Mouse (Mus musculus): ENCODE results near the gene Ddit4l. TPM values are rescaled to one million over a fixed set of nuclear protein-coding genes. Genes with fewer than 3 reads are reported as not detected.
"Not testable (repeated sequence)": the region's sequence is repeated elsewhere in the genome, so short reads cannot be mapped to it uniquely, and the experiment has no call there.

Gene Ddit4l
- polyA plus RNA-seq, 1 experiment from 2014 or later, result 23.1 TPM

DNA sequence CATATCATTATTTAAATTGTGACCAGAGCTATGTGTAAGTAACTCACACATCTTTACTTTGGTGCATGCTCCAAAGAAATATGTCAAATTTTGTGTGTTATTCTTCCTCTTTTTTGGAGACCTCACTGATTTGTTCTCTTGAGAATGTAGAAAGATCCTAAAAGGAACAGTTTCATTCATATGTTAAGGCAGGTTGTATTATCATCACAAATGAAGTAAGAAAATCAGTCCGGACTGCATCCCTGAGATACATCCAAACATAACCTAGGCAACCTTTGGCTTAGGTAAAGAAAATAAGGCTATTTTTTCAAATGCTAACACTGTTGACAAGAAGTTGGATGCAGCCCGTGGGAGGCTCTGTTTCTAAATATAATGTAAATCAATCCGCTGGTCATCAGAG lies 21.2 kb downstream of the Ddit4l start:
- no peak overlapping the region for H3K4me3 ChIP-seq (replicated peaks; ENCODE audit: low read depth, low read length)
- no peak for ATAC-seq (replicated peaks; ENCODE audit: low FRiP score, low read depth)

DNA sequence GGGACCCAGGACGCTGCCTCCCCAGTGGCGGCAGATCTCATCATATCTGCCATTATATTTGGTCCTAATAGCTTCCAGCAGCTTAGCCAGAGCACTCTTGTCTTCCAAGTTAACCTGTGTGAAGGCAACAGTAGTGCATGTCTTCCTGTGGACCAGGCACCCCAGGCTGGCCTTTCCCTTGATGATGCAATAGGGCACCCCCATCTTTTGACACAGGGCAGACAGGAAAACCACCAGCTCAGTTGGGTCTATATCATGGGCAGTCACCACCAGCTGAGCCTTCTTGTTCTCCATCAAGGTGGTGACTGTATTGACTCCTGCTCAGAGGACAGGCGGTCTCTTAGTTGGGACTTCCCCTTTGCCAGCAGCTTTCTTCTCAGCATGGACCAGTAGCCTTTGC lies 22.7 kb downstream of the Ddit4l start:
- no peak overlapping the region for H3K4me2 ChIP-seq (ENCODE audit: low read length)
- no peak for ATAC-seq (replicated peaks; ENCODE audit: low FRiP score, low read depth)
- H3K4me3 ChIP-seq (replicated peaks; ENCODE audit: low read depth, low read length), result no peak overlapping the region
- no peak for DNase-seq (ENCODE audit: low spot score)
- H3K9ac ChIP-seq (ENCODE audit: low read depth, low read length), result no peak overlapping the region
- no peaks in the 10 kb centered on the region for H3K9me3 ChIP-seq (replicated peaks; ENCODE audit: low read length)
- WGBS, result 95% methylated on average over 3 of the region's 3 CpGs
- no peaks in the 10 kb centered on the region for H3K27me3 ChIP-seq (ENCODE audit: insufficient read depth, low read length)
- H3K4me1 ChIP-seq (replicated peaks; ENCODE audit: insufficient read depth, low read length), result no peaks in the 10 kb centered on the region
- no peak overlapping the region for H3K27ac ChIP-seq
- no peak for TF ChIP-seq CTCF (IDR thresholded peaks at IDR 0.05; ENCODE audit: low read depth)
- no peaks in the 10 kb centered on the region for H3K36me3 ChIP-seq (ENCODE audit: insufficient read depth, low read length)

More for the DNA sequence above, 21.2 kb downstream of the Ddit4l start:
- Histone ChIP-seq H3K4me1 (replicated peaks; ENCODE audit: insufficient read depth, low read length) (no peaks in the 10 kb centered on the region), H3K4me2 (ENCODE audit: low read length) (no peak overlapping the region), H3K9me3 (replicated peaks; ENCODE audit: low read length) (no peaks in the 10 kb centered on the region), H3K9ac (ENCODE audit: low read depth, low read length) (no peak overlapping the region), H3K36me3 (ENCODE audit: insufficient read depth, low read length) (no peaks in the 10 kb centered on the region), H3K27ac (no peak overlapping the region), H3K27me3 (ENCODE audit: insufficient read depth, low read length) (no peaks in the 10 kb centered on the region)
- WGBS, result 53% methylated on average over 3 of the region's 3 CpGs
- DNase-seq (ENCODE audit: low spot score), result no peak
- TF ChIP-seq CTCF (IDR thresholded peaks at IDR 0.05; ENCODE audit: low read depth), result no peak

DNA sequence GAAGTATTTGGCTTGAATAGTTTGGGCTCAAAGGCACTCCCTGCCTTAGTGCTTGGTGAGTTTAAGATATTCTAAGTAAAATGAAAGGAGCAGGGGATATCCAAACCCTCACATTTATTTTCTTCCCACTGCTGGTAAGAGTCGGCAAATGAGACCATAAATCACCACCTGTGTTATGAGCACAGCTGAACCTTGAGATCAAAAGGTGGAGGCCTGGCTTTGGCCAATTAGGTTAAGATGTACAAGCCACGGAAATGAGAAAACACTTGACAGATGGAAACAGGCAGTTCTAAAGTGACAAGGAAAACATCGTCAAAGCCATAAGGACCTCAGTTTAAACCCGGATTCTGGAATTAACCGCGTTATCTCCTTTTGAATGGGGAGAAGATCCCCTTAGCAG lies 23.5 kb downstream of the Ddit4l start:
- TF ChIP-seq CTCF (IDR thresholded peaks at IDR 0.05; ENCODE audit: low read depth), result no peak
- Histone ChIP-seq H3K9me3 (replicated peaks; ENCODE audit: low read length) (no peaks in the 10 kb centered on the region), H3K4me2 (ENCODE audit: low read length) (no peak overlapping the region), H3K9ac (ENCODE audit: low read depth, low read length) (no peak overlapping the region), H3K4me1 (replicated peaks; ENCODE audit: insufficient read depth, low read length) (no peaks in the 10 kb centered on the region), H3K36me3 (ENCODE audit: insufficient read depth, low read length) (no peaks in the 10 kb centered on the region), H3K4me3 (replicated peaks; ENCODE audit: low read depth, low read length) (no peak overlapping the region), H3K27me3 (ENCODE audit: insufficient read depth, low read length) (no peaks in the 10 kb centered on the region), H3K27ac (no peak overlapping the region)
- ATAC-seq (replicated peaks; ENCODE audit: low FRiP score, low read depth) (no peak), DNase-seq (ENCODE audit: low spot score) (peak; percentile 10)
- 15% methylated on average over 6 of the region's 6 CpGs for WGBS

DNA sequence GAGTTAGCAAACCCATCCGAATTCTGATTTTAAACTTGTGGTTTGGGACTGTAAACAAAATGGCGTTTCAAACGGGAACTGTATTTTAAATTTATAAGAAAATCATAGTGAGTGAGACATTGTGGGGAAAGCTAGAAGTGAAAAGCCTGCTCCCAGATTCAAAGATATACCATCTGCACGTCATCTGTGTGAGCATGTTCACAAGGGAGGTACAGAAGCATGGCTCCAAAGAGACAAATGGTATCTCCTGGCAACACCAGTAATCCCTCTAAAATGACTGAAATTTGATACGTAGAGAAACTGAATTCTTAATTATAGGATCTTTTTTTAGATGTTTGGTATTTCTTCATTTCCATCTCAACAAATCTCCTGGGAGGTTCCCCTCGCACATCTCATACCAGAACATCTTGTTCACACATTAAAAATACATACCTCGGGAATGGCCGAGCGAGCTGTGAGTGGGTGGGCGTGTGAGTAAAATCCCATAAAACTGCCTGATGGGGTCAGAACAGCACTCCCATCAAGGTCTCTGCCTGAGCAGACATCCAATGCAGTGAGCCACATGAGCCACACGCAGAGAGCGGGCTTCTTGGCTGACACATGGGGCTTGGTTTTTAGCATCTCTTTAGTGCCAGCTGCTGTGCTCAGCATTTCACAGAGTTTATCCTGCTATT lies 26.2 kb downstream of the Ddit4l start:
- ATAC-seq (replicated peaks; ENCODE audit: low FRiP score, low read depth) (no peak), DNase-seq (ENCODE audit: low spot score) (peak; percentile 41)
- WGBS, result 48% methylated on average over 12 of the region's 12 CpGs
- no peaks in the 10 kb centered on the region for H3K27me3 ChIP-seq (ENCODE audit: insufficient read depth, low read length)
- H3K36me3 ChIP-seq (ENCODE audit: insufficient read depth, low read length), result no peaks in the 10 kb centered on the region
- no peak for TF ChIP-seq CTCF (IDR thresholded peaks at IDR 0.05; ENCODE audit: low read depth)
- no peaks in the 10 kb centered on the region for H3K9me3 ChIP-seq (replicated peaks; ENCODE audit: low read length)
- H3K4me2 ChIP-seq (ENCODE audit: low read length), result no peak overlapping the region
- no peak overlapping the region for H3K27ac ChIP-seq
- H3K4me1 ChIP-seq (replicated peaks; ENCODE audit: insufficient read depth, low read length), result no peaks in the 10 kb centered on the region
- H3K4me3 ChIP-seq (replicated peaks; ENCODE audit: low read depth, low read length), result no peak overlapping the region
- H3K9ac ChIP-seq (ENCODE audit: low read depth, low read length), result no peak overlapping the region

- no peak overlapping the region for H3K9ac ChIP-seq (ENCODE audit: low read depth, low read length)
- H3K4me2 ChIP-seq (ENCODE audit: low read length), result no peak overlapping the region
- no peak for TF ChIP-seq CTCF (IDR thresholded peaks at IDR 0.05; ENCODE audit: low read depth)
- H3K4me1 ChIP-seq (replicated peaks; ENCODE audit: insufficient read depth, low read length), result no peaks in the 10 kb centered on the region
- no peaks in the 10 kb centered on the region for H3K36me3 ChIP-seq (ENCODE audit: insufficient read depth, low read length)
- WGBS, result 70% methylated on average over 5 of the region's 5 CpGs
- no peak overlapping the region for H3K4me3 ChIP-seq (replicated peaks; ENCODE audit: low read depth, low read length)
- no peak for ATAC-seq (replicated peaks; ENCODE audit: low FRiP score, low read depth)
- H3K9me3 ChIP-seq (replicated peaks; ENCODE audit: low read length), result no peaks in the 10 kb centered on the region
- H3K27me3 ChIP-seq (ENCODE audit: insufficient read depth, low read length), result no peaks in the 10 kb centered on the region
- H3K27ac ChIP-seq, result no peak overlapping the region
- no peak for DNase-seq (ENCODE audit: low spot score)
Observed at GRCm38 (mm10) chr3:137649112-137649511, 27.7 kb downstream of the Ddit4l start.

DNA sequence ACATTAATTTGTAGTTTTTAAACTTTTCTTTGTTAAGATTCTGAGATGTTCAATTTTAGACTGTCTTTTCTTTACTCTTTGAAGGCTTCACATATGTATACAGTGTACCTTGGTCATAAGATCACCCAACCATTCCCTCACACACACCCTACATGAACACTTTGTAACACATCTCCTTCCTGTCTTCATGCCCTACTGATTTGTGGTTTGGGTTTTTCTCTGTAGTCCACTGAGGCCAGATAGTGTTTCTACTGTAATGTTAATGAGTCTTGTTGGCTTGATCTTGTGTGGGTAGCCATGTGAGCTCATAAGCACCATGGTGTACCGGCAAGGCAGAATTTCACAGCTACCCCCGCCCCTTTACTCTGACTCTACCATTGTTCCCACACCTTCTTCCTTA lies 31.4 kb downstream of the Ddit4l start:
- no peak for TF ChIP-seq CTCF (IDR thresholded peaks at IDR 0.05; ENCODE audit: low read depth)
- Histone ChIP-seq H3K36me3 (ENCODE audit: insufficient read depth, low read length) (no peaks in the 10 kb centered on the region), H3K4me2 (ENCODE audit: low read length) (no peak overlapping the region), H3K27me3 (ENCODE audit: insufficient read depth, low read length) (no peaks in the 10 kb centered on the region), H3K9ac (ENCODE audit: low read depth, low read length) (no peak overlapping the region), H3K9me3 (replicated peaks; ENCODE audit: low read length) (no peaks in the 10 kb centered on the region), H3K4me3 (replicated peaks; ENCODE audit: low read depth, low read length) (no peak overlapping the region), H3K4me1 (replicated peaks; ENCODE audit: insufficient read depth, low read length) (no peaks in the 10 kb centered on the region), H3K27ac (no peak overlapping the region)
- no peak for DNase-seq (ENCODE audit: low spot score)
- WGBS, result 80% methylated on average over 2 of the region's 2 CpGs
- ATAC-seq (replicated peaks; ENCODE audit: low FRiP score, low read depth), result no peak

DNA sequence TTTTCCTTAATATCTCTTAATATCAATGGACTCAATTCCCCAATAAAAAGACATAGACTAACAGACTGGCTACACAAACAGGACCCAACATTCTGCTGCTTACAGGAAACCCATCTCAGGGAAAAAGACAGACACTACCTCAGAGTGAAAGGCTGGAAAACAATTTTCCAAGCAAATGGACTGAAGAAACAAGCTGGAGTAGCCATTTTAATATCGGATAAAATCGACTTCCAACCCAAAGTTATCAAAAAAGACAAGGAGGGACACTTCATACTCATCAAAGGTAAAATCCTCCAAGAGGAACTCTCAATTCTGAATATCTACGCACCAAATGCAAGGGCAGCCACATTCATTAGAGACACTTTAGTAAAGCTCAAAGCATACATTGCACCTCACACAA lies 49.8 kb downstream of the Ddit4l start, which contains the start of gene Gm21962:
Gene Gm21962, plus strand, starts transcription at position 301 of the 400 bp plus-strand sequence.
- not testable (repeated sequence) for H3K9ac ChIP-seq (ENCODE audit: low read depth, low read length); H3K9me3 ChIP-seq (replicated peaks; ENCODE audit: low read length); H3K27me3 ChIP-seq (ENCODE audit: insufficient read depth, low read length); H3K4me1 ChIP-seq (replicated peaks; ENCODE audit: insufficient read depth, low read length); DNase-seq (ENCODE audit: low spot score); H3K4me2 ChIP-seq (ENCODE audit: low read length); ATAC-seq (replicated peaks; ENCODE audit: low FRiP score, low read depth); H3K27ac ChIP-seq; H3K36me3 ChIP-seq (ENCODE audit: insufficient read depth, low read length); H3K4me3 ChIP-seq (replicated peaks; ENCODE audit: low read depth, low read length)
- WGBS, result no CpG with 5 or more reads among the region's 3 CpGs

Small RNAs within 50 kb of the gene (microRNA-seq; reads per million reads assigned to microRNA genes)
- not detected for gene Gm22468

Other genes with a start within 250 kb of the Ddit4l start
- gene Gm21962, start 49.9 kb downstream of the Ddit4l start, polyA plus RNA-seq (2015; fragmentation: Nextera tagmentation; extraction: Ambion mirVana), result not detected in 2 replicates
- 1,659 and 1,680 TPM in 2 replicates for gene H2afz, start 242.9 kb downstream of the Ddit4l start, polyA plus RNA-seq (2015; fragmentation: Nextera tagmentation; extraction: Ambion mirVana)
- gene Dnajb14, start 246.1 kb downstream of the Ddit4l start, polyA plus RNA-seq (2015; fragmentation: Nextera tagmentation; extraction: Ambion mirVana), result 11.6 and 12.1 TPM in 2 replicates

Data from kidney, postnatal 0 days (tissue).